Mouse (Mus musculus) myocyte (in vitro differentiated cells): ENCODE measurements around the gene Tpp1.

Source experiments
- CEBPB ChIP-seq: IDR thresholded peaks from 2 replicates; pipeline ENCODE4 v1.6.1; 2011; ENCODE audit warnings: mild to moderate bottlenecking, moderate library complexity; ENCODE audit not compliant: poor library complexity, insufficient read depth, severe bottlenecking
- MAX ChIP-seq: IDR thresholded peaks from one replicate; pipeline ENCODE4 v1.6.1; 2011; ENCODE audit warnings: low read depth, mild to moderate bottlenecking, control low read depth
- MYOD1 ChIP-seq, 3 experiments: IDR thresholded peaks; one replicate each; pipeline ENCODE4 v1.6.1; 2011; ENCODE audit warnings: control low read depth in 2 of 3, low read depth in 2 of 3, mild to moderate bottlenecking in 2 of 3, moderate library complexity in 1 of 3; ENCODE audit not compliant: insufficient read length in 2 of 3, control insufficient read depth in 1 of 3
- POLR2A ChIP-seq: IDR thresholded peaks from one replicate; pipeline ENCODE4 v1.6.1; 2011; ENCODE audit warnings: low read depth, mild to moderate bottlenecking, control low read depth, moderate library complexity; ENCODE audit not compliant: insufficient read length
- REST ChIP-seq: IDR thresholded peaks from one replicate; pipeline ENCODE4 v1.6.1; 2011; ENCODE audit warnings: mild to moderate bottlenecking, control low read depth, moderate library complexity; ENCODE audit not compliant: insufficient read depth, insufficient read length
- SRF ChIP-seq: IDR thresholded peaks from one replicate; pipeline ENCODE4 v1.6.1; 2011; ENCODE audit warnings: low read depth; ENCODE audit not compliant: control insufficient read depth, insufficient read length
- TCF12 ChIP-seq: IDR thresholded peaks from one replicate; pipeline ENCODE4 v1.6.1; 2011; ENCODE audit warnings: mild to moderate bottlenecking, control low read depth; ENCODE audit not compliant: poor library complexity, insufficient read depth, severe bottlenecking

- TF ChIP-seq POLR2A (peak; percentile 69), TCF12 (no peak), MYOD1 (IDR thresholded peaks at IDR 0.05; ENCODE audit: control insufficient read depth in 1 of 3, insufficient read length in 2 of 3, low read depth in 2 of 3) (no peak), CEBPB (no peak), MAX (peak; percentile 63), SRF (peak; percentile 15), REST (no peak)
These were observed 15.7 kb downstream of the Tpp1 start, which contains the start of gene Ilk for GRCm38 (mm10) chr7:105736264-105736901.
